In genomic region chr1:44120074-44120406, GRCm38 (mm10) we compare ENCODE assay signal across 8 mouse cellular contexts. TPM values are rescaled to one million over a fixed set of nuclear protein-coding genes. Genes with fewer than 3 reads are reported as not detected.
DNase-seq lines count a peak whose midpoint lies in the region; ATAC-seq and TF ChIP-seq lines count a peak whose summit lies in the region.
"Had no signal": no experiment of that assay in that cellular context is flagged by ENCODE, and none has a peak within 500 bp of the region (broad histone marks: within the 10 kb centered on the region; RNA-seq: fewer than 3 reads in every experiment).

No protein-coding gene starts in this region.

- H3K9ac ChIP-seq in liver, adult 2 months (ENCODE audit: low read depth, low read length) = peak overlapping the region; percentile 82
- peak overlapping the region; percentile 72 for H3K9ac ChIP-seq in embryonic facial prominence, embryonic 15.5 days
- H3K9ac ChIP-seq in intestine, postnatal 0 days (ENCODE audit: low read depth, low read length) = peak overlapping the region; percentile 71
- H3K9ac ChIP-seq in neural tube, embryonic 14.5 days (replicated peaks; ENCODE audit: low read depth, low read length) = peak overlapping the region; percentile 89

- H3K4me2 ChIP-seq in embryonic facial prominence, embryonic 15.5 days (replicated peaks) = peak overlapping the region; percentile 87
- H3K4me2 ChIP-seq in intestine, postnatal 0 days (replicated peaks; ENCODE audit: low read depth) = peak overlapping the region; percentile 86
- peak overlapping the region; percentile 85 for H3K4me2 ChIP-seq in neural tube, embryonic 14.5 days (ENCODE audit: low read depth, low read length)

- TF ChIP-seq POLR2A in liver, adult 2 months (IDR thresholded peaks at IDR 0.05; ENCODE audit: extremely low read depth, insufficient read depth, low read length) = no peak

- H3K4me3 ChIP-seq in liver, adult 2 months (ENCODE audit: insufficient read depth, low read depth, low read length) = peak overlapping the region; percentile 98
- H3K4me3 ChIP-seq in embryonic facial prominence, embryonic 15.5 days (replicated peaks) = peak overlapping the region; percentile 84
- peak overlapping the region; percentile 73 for H3K4me3 ChIP-seq in intestine, postnatal 0 days (ENCODE audit: low read depth, low read length)
- peak overlapping the region; percentile 63 for H3K4me3 ChIP-seq in neural tube, embryonic 14.5 days (ENCODE audit: low read depth, low read length)

- H3K36me3 ChIP-seq in liver, adult 2 months (ENCODE audit: control insufficient read depth, insufficient read depth, low read length) = no peaks in the 10 kb centered on the region; the same call in 1 of the 2 replicates
- peaks cover 12% of the 10 kb centered on the region for H3K36me3 ChIP-seq in embryonic facial prominence, embryonic 15.5 days
- H3K36me3 ChIP-seq in intestine, postnatal 0 days (ENCODE audit: control insufficient read depth, insufficient read depth) = peaks cover 9% of the 10 kb centered on the region; the same call in 1 of the 2 replicates
- H3K36me3 ChIP-seq in neural tube, embryonic 14.5 days (ENCODE audit: control insufficient read depth, insufficient read depth, low read length) = no peaks in the 10 kb centered on the region

- WGBS in liver, adult 2 months = 11% methylated on average over 6 of the region's 6 CpGs
- 3% methylated on average over 6 of the region's 6 CpGs for WGBS in embryonic facial prominence, embryonic 15.5 days
- WGBS in intestine, postnatal 0 days = 7% methylated on average over 6 of the region's 6 CpGs
- 4% methylated on average over 6 of the region's 6 CpGs for WGBS in neural tube, embryonic 14.5 days

- H3K27me3 ChIP-seq in liver, adult 2 months (ENCODE audit: control insufficient read depth, insufficient read depth, low read length) = no peaks in the 10 kb centered on the region
- H3K27me3 ChIP-seq in embryonic facial prominence, embryonic 15.5 days = no peaks in the 10 kb centered on the region
- no peaks in the 10 kb centered on the region for H3K27me3 ChIP-seq in intestine, postnatal 0 days (replicated peaks; ENCODE audit: control insufficient read depth, insufficient read depth, low read length)
- H3K27me3 ChIP-seq in neural tube, embryonic 14.5 days (ENCODE audit: control insufficient read depth, insufficient read depth, low read length) = no peaks in the 10 kb centered on the region

- no peaks in the 10 kb centered on the region for H3K9me3 ChIP-seq in embryonic facial prominence, embryonic 15.5 days (replicated peaks)
- H3K9me3 ChIP-seq in intestine, postnatal 0 days (ENCODE audit: control insufficient read depth) = no peaks in the 10 kb centered on the region
- H3K9me3 ChIP-seq in neural tube, embryonic 14.5 days (ENCODE audit: control insufficient read depth, low read length) = no peaks in the 10 kb centered on the region

- H3K27ac ChIP-seq in liver, adult 2 months (replicated peaks; ENCODE audit: insufficient read depth, low read depth, low read length) = peak overlapping the region; percentile 73
- H3K27ac ChIP-seq in embryonic facial prominence, embryonic 15.5 days (replicated peaks) = peak overlapping the region; percentile 97
- peak overlapping the region; percentile 93 for H3K27ac ChIP-seq in intestine, postnatal 0 days (ENCODE audit: low read depth, low read length)
- H3K27ac ChIP-seq in neural tube, embryonic 14.5 days (ENCODE audit: low read depth, low read length) = peak overlapping the region; percentile 94

- peaks cover 6% of the 10 kb centered on the region for H3K4me1 ChIP-seq in liver, adult 2 months (ENCODE audit: control insufficient read depth, insufficient read depth, low read length)
- peaks cover 6% of the 10 kb centered on the region; the same call in 1 of the 2 replicates for H3K4me1 ChIP-seq in embryonic facial prominence, embryonic 15.5 days
- H3K4me1 ChIP-seq in intestine, postnatal 0 days (replicated peaks; ENCODE audit: control insufficient read depth, insufficient read depth, low read length) = peaks cover 4% of the 10 kb centered on the region; the same call in 1 of the 2 replicates
- H3K4me1 ChIP-seq in neural tube, embryonic 14.5 days (ENCODE audit: control insufficient read depth, insufficient read depth, low read length) = peaks cover 16% of the 10 kb centered on the region; the same call in 1 of the 2 replicates

- ATAC-seq in embryonic facial prominence, embryonic 15.5 days (ENCODE audit: insufficient number of reproducible peaks, low FRiP score, low TSS enrichment, low read depth) = peak; percentile 9; the same call in 1 of the 2 replicates
- ATAC-seq in intestine, postnatal 0 days = peak; percentile 67
- peak; percentile 22; the same call in 1 of the 2 replicates for ATAC-seq in neural tube, embryonic 14.5 days (ENCODE audit: low read depth)

- DNase-seq in liver, adult 2 months (ENCODE audit: extremely low read depth, low read depth, low spot score) = peak; percentile 57
- no peak for DNase-seq in liver
- DNase-seq in MN1 (ENCODE audit: low spot score) = no peak
- no peak for DNase-seq in frontal cortex, postnatal 10 days (ENCODE audit: low spot score in 2 of 2)

- TF ChIP-seq CTCF in liver, adult 2 months (IDR thresholded peaks at IDR 0.05; ENCODE audit: low read depth, low read length) = no peak
- no peak for TF ChIP-seq CTCF in intestine, postnatal 0 days (IDR thresholded peaks at IDR 0.05; ENCODE audit: low read depth)

- peaks cover 8% of the 10 kb centered on the region for H3K79me2 ChIP-seq in liver, adult 2 months (ENCODE audit: control insufficient read depth, insufficient read depth, low read length)

RNA-seq across cellular contexts. Expression of gene Bivm, which starts 1.3 kb away (rescaled TPM):
- 7.5 and 7.8 TPM in 2 replicates for total RNA-seq in liver, adult 2 months (2014; rRNA removed)
- polyA plus RNA-seq in liver, adult 2 months (2012; rRNA removed) = 5.1 and 6.5 TPM in 2 replicates
- 17.2 and 18.0 TPM in 2 replicates for polyA plus RNA-seq in embryonic facial prominence, embryonic 15.5 days (2015; fragmentation: Nextera tagmentation; extraction: Ambion mirVana)
- 7.4 and 7.6 TPM in 2 replicates for polyA plus RNA-seq in intestine, postnatal 0 days (2015; fragmentation: Nextera tagmentation; extraction: Ambion mirVana)
- 34.8 and 41.5 TPM in 2 replicates for polyA plus RNA-seq in neural tube, embryonic 14.5 days (2014; fragmentation: Nextera tagmentation; extraction: Ambion mirVana)

RNA-seq across cellular contexts. Expression of gene Kdelc1, which starts 1.4 kb away (rescaled TPM):
- total RNA-seq in liver, adult 2 months (2014; rRNA removed) = 6.9 and 7.4 TPM in 2 replicates
- polyA plus RNA-seq in liver, adult 2 months (2012; rRNA removed) = 5.4 and 7.8 TPM in 2 replicates
- polyA plus RNA-seq in embryonic facial prominence, embryonic 15.5 days (2015; fragmentation: Nextera tagmentation; extraction: Ambion mirVana) = 62.4 and 63.4 TPM in 2 replicates
- 13.2 and 14.7 TPM in 2 replicates for polyA plus RNA-seq in intestine, postnatal 0 days (2015; fragmentation: Nextera tagmentation; extraction: Ambion mirVana)
- polyA plus RNA-seq in neural tube, embryonic 14.5 days (2014; fragmentation: Nextera tagmentation; extraction: Ambion mirVana) = 25.3 and 30.1 TPM in 2 replicates

RNA-seq across cellular contexts. Expression of gene Tex30, which starts 17.8 kb away (rescaled TPM):
- 7.7 TPM in 2 replicates for total RNA-seq in liver, adult 2 months (2014; rRNA removed)
- 2.0 and 3.5 TPM in 2 replicates for polyA plus RNA-seq in liver, adult 2 months (2012; rRNA removed)
- 59.3 and 66.1 TPM in 2 replicates for polyA plus RNA-seq in embryonic facial prominence, embryonic 15.5 days (2015; fragmentation: Nextera tagmentation; extraction: Ambion mirVana)
- 37.0 and 39.0 TPM in 2 replicates for polyA plus RNA-seq in intestine, postnatal 0 days (2015; fragmentation: Nextera tagmentation; extraction: Ambion mirVana)
- polyA plus RNA-seq in neural tube, embryonic 14.5 days (2014; fragmentation: Nextera tagmentation; extraction: Ambion mirVana) = 40.1 and 45.4 TPM in 2 replicates

RNA-seq across cellular contexts. Expression of gene Ercc5, which starts 27.5 kb away (rescaled TPM):
- 14.3 and 14.9 TPM in 2 replicates for total RNA-seq in liver, adult 2 months (2014; rRNA removed)
- polyA plus RNA-seq in liver, adult 2 months (2012; rRNA removed) = 2.4 and 3.1 TPM in 2 replicates
- polyA plus RNA-seq in embryonic facial prominence, embryonic 15.5 days (2015; fragmentation: Nextera tagmentation; extraction: Ambion mirVana) = 23.5 and 25.5 TPM in 2 replicates
- 7.6 and 8.7 TPM in 2 replicates for polyA plus RNA-seq in intestine, postnatal 0 days (2015; fragmentation: Nextera tagmentation; extraction: Ambion mirVana)
- polyA plus RNA-seq in neural tube, embryonic 14.5 days (2014; fragmentation: Nextera tagmentation; extraction: Ambion mirVana) = 29.9 and 38.3 TPM in 2 replicates

RNA-seq across cellular contexts. Expression of gene Gm8251, which starts 58.3 kb away (rescaled TPM):
- total RNA-seq in liver, adult 2 months (2014; rRNA removed) = 0.07 and 0.09 TPM in 2 replicates
- polyA plus RNA-seq in liver, adult 2 months (2012; rRNA removed) = not detected in 2 replicates
- 0.04 and 0.05 TPM in 2 replicates for polyA plus RNA-seq in embryonic facial prominence, embryonic 15.5 days (2015; fragmentation: Nextera tagmentation; extraction: Ambion mirVana)
- 0.03 TPM in 1 of 2 replicates, not detected in the other for polyA plus RNA-seq in intestine, postnatal 0 days (2015; fragmentation: Nextera tagmentation; extraction: Ambion mirVana)
- polyA plus RNA-seq in neural tube, embryonic 14.5 days (2014; fragmentation: Nextera tagmentation; extraction: Ambion mirVana) = 0.04 and 0.08 TPM in 2 replicates
- polyA plus RNA-seq: adrenal gland, adult 2 months had no signal

Comparison
In these comparisons a context has a peak if more than half of its experiments do, and no peak if none do; other contexts are left out.
1. ATAC-seq: peak in every context shown above with its lines; median percentile 67 in intestine, postnatal 0 days; 22 in neural tube, embryonic 14.5 days; 9 in embryonic facial prominence, embryonic 15.5 days.